30 mouse cellular contexts compared by ENCODE assay signal in the genomic region with DNA sequence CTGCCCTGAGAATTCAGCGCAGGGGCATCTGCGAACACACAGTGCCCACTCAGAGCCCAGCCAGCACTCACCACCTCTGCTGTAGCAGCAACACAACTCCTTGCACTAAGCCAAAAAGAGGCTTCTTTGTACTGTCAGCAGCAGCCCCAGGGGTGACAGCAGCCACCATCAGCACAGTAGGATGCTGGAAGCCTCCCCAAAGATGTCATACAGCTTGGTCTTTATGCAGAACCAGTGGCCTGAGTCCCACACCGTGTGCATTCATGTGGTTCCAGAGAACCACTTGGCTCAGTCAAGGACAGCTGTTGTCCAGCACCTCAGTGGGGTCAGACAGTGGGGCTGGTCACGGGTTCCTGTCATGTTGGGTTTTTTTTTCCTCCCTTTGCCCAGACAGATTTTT.
DNase-seq lines count a peak whose midpoint lies in the region; ATAC-seq and TF ChIP-seq lines count a peak whose summit lies in the region.
"Had no signal": no experiment of that assay in that cellular context is flagged by ENCODE, and none has a peak within 500 bp of the region (broad histone marks: within the 10 kb centered on the region; RNA-seq: fewer than 3 reads in every experiment).

No protein-coding gene starts in this region.

- no peak overlapping the region for H3K4me2 ChIP-seq in heart, embryonic 12.5 days
- H3K4me2 ChIP-seq in hindbrain, postnatal 0 days (ENCODE audit: low read depth, low read length), result no peak overlapping the region
- no peak overlapping the region for H3K4me2 ChIP-seq in hindbrain, embryonic 13.5 days
- H3K4me2 ChIP-seq: embryonic facial prominence, embryonic 13.5 days; forebrain, embryonic 13.5 days; heart, embryonic 13.5 days; hindbrain, embryonic 12.5 days had no signal

- no peaks in the 10 kb centered on the region for H3K36me3 ChIP-seq in heart, embryonic 12.5 days
- no peaks in the 10 kb centered on the region for H3K36me3 ChIP-seq in hindbrain, postnatal 0 days (ENCODE audit: insufficient read depth, low read length)
- no peaks in the 10 kb centered on the region for H3K36me3 ChIP-seq in hindbrain, embryonic 13.5 days
- H3K36me3 ChIP-seq: embryonic facial prominence, embryonic 10.5 days; embryonic facial prominence, embryonic 13.5 days; heart, embryonic 13.5 days; hindbrain, embryonic 12.5 days had no signal

- no peak overlapping the region for H3K4me3 ChIP-seq in heart, embryonic 12.5 days
- no peak overlapping the region for H3K4me3 ChIP-seq in hindbrain, postnatal 0 days (ENCODE audit: low read length)
- H3K4me3 ChIP-seq in hindbrain, embryonic 13.5 days, result no peak overlapping the region
- H3K4me3 ChIP-seq: embryonic facial prominence, embryonic 10.5 days; embryonic facial prominence, embryonic 13.5 days; erythroblast, embryonic 14.5 days; forebrain, embryonic 13.5 days; gastrocnemius, adult 2 months; heart, embryonic 13.5 days; hindbrain, embryonic 12.5 days had no signal

- ATAC-seq in heart, embryonic 12.5 days (ENCODE audit: insufficient number of reproducible peaks, low FRiP score), result no peak
- ATAC-seq in hindbrain, postnatal 0 days, result peak; percentile 96
- no peak for ATAC-seq in hindbrain, embryonic 13.5 days (ENCODE audit: low FRiP score)
- ATAC-seq: forebrain, embryonic 13.5 days; forebrain, embryonic 16.5 days; inflammation-experienced regulatory T-cells, adult 6 months; intestine, embryonic 16.5 days; Patski had no signal

- 69% methylated on average over 4 of the region's 4 CpGs for WGBS in heart, embryonic 12.5 days
- WGBS in hindbrain, postnatal 0 days, result 40% methylated on average over 4 of the region's 4 CpGs
- 83% methylated on average over 4 of the region's 4 CpGs for WGBS in hindbrain, embryonic 13.5 days

- no peaks in the 10 kb centered on the region for H3K27me3 ChIP-seq in heart, embryonic 12.5 days (replicated peaks)
- H3K27me3 ChIP-seq in hindbrain, postnatal 0 days (ENCODE audit: insufficient read depth, low read length), result no peaks in the 10 kb centered on the region
- no peaks in the 10 kb centered on the region for H3K27me3 ChIP-seq in hindbrain, embryonic 13.5 days
- H3K27me3 ChIP-seq: embryonic facial prominence, embryonic 13.5 days; forebrain, embryonic 13.5 days; heart, embryonic 13.5 days; hindbrain, embryonic 12.5 days; Patski had no signal

- H3K27ac ChIP-seq in heart, embryonic 12.5 days (ENCODE audit: poor library complexity, severe bottlenecking), result no peak overlapping the region
- no peak overlapping the region for H3K27ac ChIP-seq in hindbrain, postnatal 0 days
- no peak overlapping the region for H3K27ac ChIP-seq in hindbrain, embryonic 13.5 days
- H3K27ac ChIP-seq: embryonic facial prominence, embryonic 10.5 days; embryonic facial prominence, embryonic 13.5 days; forebrain, embryonic 13.5 days; gastrocnemius, adult 2 months; heart, embryonic 13.5 days; hindbrain, embryonic 12.5 days had no signal

- no peak overlapping the region for H3K9ac ChIP-seq in heart, embryonic 12.5 days
- H3K9ac ChIP-seq in hindbrain, postnatal 0 days (replicated peaks; ENCODE audit: low read length), result no peak overlapping the region
- H3K9ac ChIP-seq in hindbrain, embryonic 13.5 days, result no peak overlapping the region
- H3K9ac ChIP-seq: embryonic facial prominence, embryonic 13.5 days; forebrain, embryonic 13.5 days; heart, embryonic 13.5 days; hindbrain, embryonic 12.5 days had no signal

- peaks cover 14% of the 10 kb centered on the region; the same call in 1 of the 2 replicates for H3K9me3 ChIP-seq in heart, embryonic 12.5 days (replicated peaks)
- H3K9me3 ChIP-seq in hindbrain, postnatal 0 days (ENCODE audit: low read length), result peaks cover 5% of the 10 kb centered on the region; the same call in 1 of the 2 replicates
- peaks cover 9% of the 10 kb centered on the region; the same call in 1 of the 2 replicates for H3K9me3 ChIP-seq in hindbrain, embryonic 13.5 days

- no peaks in the 10 kb centered on the region for H3K4me1 ChIP-seq in heart, embryonic 12.5 days (replicated peaks)
- no peaks in the 10 kb centered on the region for H3K4me1 ChIP-seq in hindbrain, postnatal 0 days (ENCODE audit: insufficient read depth, low read length)
- no peaks in the 10 kb centered on the region for H3K4me1 ChIP-seq in hindbrain, embryonic 13.5 days (replicated peaks)
- H3K4me1 ChIP-seq: embryonic facial prominence, embryonic 10.5 days; embryonic facial prominence, embryonic 13.5 days; forebrain, embryonic 13.5 days; heart, embryonic 13.5 days; hindbrain, embryonic 12.5 days had no signal

- DNase-seq in cerebellum, postnatal 10 days, result peak; percentile 60 to 72
- DNase-seq in cerebellum, adult 11 months, result no peak
- peak; percentile 51 for DNase-seq in heart, adult 11 months
- DNase-seq in hindbrain, postnatal 0 days (ENCODE audit: low spot score), result peak; percentile 78
- DNase-seq in Muller cell, postnatal 12 days (ENCODE audit: inconsistent ontology term), result peak; percentile 18
- no peak for DNase-seq in lung, postnatal 10 days
- DNase-seq: adrenal gland, postnatal 10 days; adrenal gland, postnatal 36 days; cerebellum, adult 11-12 months; cerebellum, adult 8-10 months; cerebellum, postnatal 36 days; embryo, embryonic 11 days; gastrocnemius, adult 2 months; gastrocnemius, postnatal 14 days; heart, adult 18-20 months; heart, postnatal 14 days; heart, postnatal 4 days; kidney, adult 18-20 months had no signal

- TF ChIP-seq CTCF in hindbrain, postnatal 0 days (IDR thresholded peaks at IDR 0.05; ENCODE audit: low read depth), result no peak

Comparison
In these comparisons a context has a peak if more than half of its experiments do, and no peak if none do; other contexts are left out.
1. DNase-seq: peak in cerebellum, postnatal 10 days (2 of 2), heart, adult 11 months (single experiment), hindbrain, postnatal 0 days (single experiment) and Muller cell, postnatal 12 days (single experiment); none in cerebellum, adult 11 months (single experiment) and lung, postnatal 10 days (single experiment).